Mouse (Mus musculus) liver, embryonic 14.5 days (tissue): ENCODE measurements at regions not wholly inside any gene's neighbourhood (a gene's known extent, or its start where the extent isn't known, plus 50 kb on each side); places are given as distances from the start of the nearest gene placed in this dataset.

Experiments used
- ATAC-seq: fragments of 200-750 bp; cut with Nextera tagmentation; 2 replicates; pipeline ENCODE4 v1.8.0; 2017; ENCODE audit warnings: moderate number of reproducible peaks, mild to moderate bottlenecking, moderate library complexity; ENCODE audit not compliant: insufficient read depth
- DNase-seq, 3 experiments: peaks; one replicate each; pipeline ENCODE4 v3.0.0-alpha.2; 2012 to 2013; ENCODE audit warnings: low read depth in 3 of 3, low spot score in 3 of 3
- H3K27ac ChIP-seq: fragments of 300-500 bp; sonication (generic); 2 replicates; pipeline ENCODE4 v1.5.1; 2014; ENCODE audit warnings: moderate library complexity, mild to moderate bottlenecking, control low read depth, inconsistent platforms
- H3K27me3 ChIP-seq: fragments of 300-500 bp; sonication (generic); 2 replicates; pipeline ENCODE4 v1.6.1; 2014; ENCODE audit warnings: mild to moderate bottlenecking, low read length, moderate library complexity; ENCODE audit not compliant: control insufficient read depth, insufficient read depth
- H3K36me3 ChIP-seq: fragments of 300-500 bp; sonication (generic); replicated peaks from 2 replicates; pipeline ENCODE4 v1.6.1; 2014; ENCODE audit warnings: low read depth; ENCODE audit not compliant: control insufficient read depth, insufficient read depth
- H3K4me1 ChIP-seq, 2 experiments: fragments of 200-500 bp in 1 of 2; fragments of 300-500 bp in 1 of 2; sonication (generic) in 1 of 2; replicated peaks; 2 replicates each; pipeline ENCODE4 v1.6.1; 2012 to 2014; ENCODE audit warnings: antibody characterized with exemption in 1 of 2, inconsistent platforms in 1 of 2, low read length in 1 of 2; ENCODE audit not compliant: control insufficient read depth in 2 of 2, insufficient read depth in 2 of 2
- H3K4me2 ChIP-seq: fragments of 300-500 bp; sonication (generic); 2 replicates; pipeline ENCODE4 v1.6.1; 2014; ENCODE audit warnings: low read depth, mild to moderate bottlenecking, control low read depth, moderate library complexity
- H3K4me3 ChIP-seq, 2 experiments: fragments of 200-500 bp in 1 of 2; fragments of 300-500 bp in 1 of 2; sonication (generic) in 1 of 2; 2 replicates each; pipeline ENCODE4 v1.5.1; 2012 to 2014; ENCODE audit warnings: low read depth in 2 of 2, low read length in 2 of 2, mild to moderate bottlenecking in 2 of 2, control low read depth in 1 of 2, inconsistent platforms in 1 of 2, moderate library complexity in 1 of 2; ENCODE audit not compliant: insufficient read depth in 1 of 2
- H3K9ac ChIP-seq: fragments of 300-500 bp; sonication (generic); replicated peaks from 2 replicates; pipeline ENCODE4 v1.6.1; 2014; ENCODE audit warnings: mild to moderate bottlenecking, control low read depth, moderate library complexity
- H3K9me3 ChIP-seq: fragments of 300-500 bp; sonication (generic); 2 replicates; pipeline ENCODE4 v1.6.1; 2016; ENCODE audit warnings: low read length, mixed read lengths; ENCODE audit not compliant: control insufficient read depth
- CTCF ChIP-seq: IDR thresholded peaks from 2 replicates; pipeline ENCODE4 v1.5.1; 2016; ENCODE audit warnings: antibody characterized with exemption, low read depth, control low read depth
- EP300 ChIP-seq: IDR thresholded peaks from 2 replicates; pipeline ENCODE4 v1.6.1; 2016; ENCODE audit warnings: antibody characterized with exemption, low read depth
- WGBS: fragments of 180-500 bp; shearing (Covaris S2); extraction: QIAGEN DNeasy Blood & Tissue Kit; methylation state at CpG from one replicate; pipeline ENCODE4 v1.1.7; 2014; ENCODE audit not compliant: insufficient replicate concordance; 5-methylcytosine and 5-hydroxymethylcytosine counted together

DNA sequence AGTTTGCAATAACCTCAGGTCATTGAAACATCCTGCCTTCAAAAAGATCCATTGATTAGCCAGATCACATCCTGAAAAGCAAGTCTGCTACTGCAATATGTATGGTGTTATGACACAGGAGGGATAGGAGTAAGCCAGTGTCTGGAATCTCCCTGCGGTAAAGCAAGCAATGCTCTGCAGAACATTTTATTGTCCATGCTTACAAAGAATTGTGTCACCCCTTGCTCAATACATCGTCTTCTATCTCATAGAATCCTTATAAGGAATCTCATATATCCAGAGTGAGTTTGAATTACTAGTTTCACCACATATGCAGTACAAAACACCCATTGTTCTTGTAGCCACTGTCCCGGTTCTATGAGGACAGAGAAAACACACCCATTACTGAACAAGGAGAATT lies 162.1 kb upstream of the Usp25 start:
- DNase-seq: no peak
- Histone ChIP-seq H3K4me1 (no peaks in the 10 kb centered on the region), H3K4me2 (no peak overlapping the region), H3K27ac (no peak overlapping the region), H3K4me3 (no peak overlapping the region), H3K36me3 (no peaks in the 10 kb centered on the region), H3K9ac (no peak overlapping the region), H3K9me3 (no peaks in the 10 kb centered on the region), H3K27me3 (no peaks in the 10 kb centered on the region)
- ATAC-seq: no peak
- no peak for TF ChIP-seq CTCF
- TF ChIP-seq EP300: no peak
- WGBS: 55% methylated on average over 3 of the region's 3 CpGs

- no peak overlapping the region for H3K27ac ChIP-seq
- no peak overlapping the region for H3K4me2 ChIP-seq
- H3K27me3 ChIP-seq: no peaks in the 10 kb centered on the region
- no peak overlapping the region for H3K4me3 ChIP-seq
- H3K9ac ChIP-seq: no peak overlapping the region
- ATAC-seq (no peak), DNase-seq (no peak)
- 61% methylated on average over 4 of the region's 4 CpGs for WGBS
- H3K9me3 ChIP-seq: no peaks in the 10 kb centered on the region
- H3K4me1 ChIP-seq: no peaks in the 10 kb centered on the region
- H3K36me3 ChIP-seq: no peaks in the 10 kb centered on the region
- TF ChIP-seq CTCF: no peak
- TF ChIP-seq EP300: no peak
These were observed 176.1 kb upstream of the Usp25 start for GRCm38 (mm10) chr16:76837450-76837849.

DNA sequence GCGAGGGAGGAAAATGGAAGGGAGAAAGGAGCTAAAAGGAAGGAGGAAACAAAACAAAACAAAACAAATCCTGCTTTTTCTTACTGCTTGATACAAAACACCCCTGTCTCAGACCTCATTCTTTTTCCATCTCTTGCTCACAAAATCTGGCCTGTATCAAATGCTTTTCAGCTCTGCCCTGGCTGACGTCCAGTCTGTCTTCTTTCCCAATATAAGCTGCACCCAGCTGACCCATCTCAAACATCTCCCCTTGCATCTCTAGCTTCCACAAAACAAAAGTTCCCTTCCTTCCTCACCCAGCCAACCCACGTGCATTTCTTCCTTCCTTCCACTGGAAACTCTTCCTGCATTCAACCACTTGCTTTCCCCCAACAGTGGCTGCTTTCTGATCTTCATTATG lies 183.1 kb upstream of the Usp25 start:
- DNase-seq (no peak), ATAC-seq (no peak)
- no peak for TF ChIP-seq EP300
- no peak for TF ChIP-seq CTCF
- Histone ChIP-seq H3K4me1 (no peaks in the 10 kb centered on the region), H3K4me3 (no peak overlapping the region), H3K36me3 (no peaks in the 10 kb centered on the region), H3K4me2 (no peak overlapping the region), H3K9ac (no peak overlapping the region), H3K27me3 (no peaks in the 10 kb centered on the region), H3K27ac (no peak overlapping the region), H3K9me3 (no peaks in the 10 kb centered on the region)
- 36% methylated on average over 3 of the region's 3 CpGs for WGBS

- H3K9ac ChIP-seq: no peak overlapping the region
- DNase-seq: no peak
- H3K27me3 ChIP-seq: no peaks in the 10 kb centered on the region
- TF ChIP-seq CTCF (no peak), EP300 (no peak)
- H3K4me3 ChIP-seq: no peak overlapping the region
- no peak for ATAC-seq
- no peaks in the 10 kb centered on the region for H3K4me1 ChIP-seq
- WGBS: 64% methylated on average over 7 of the region's 7 CpGs
- H3K27ac ChIP-seq: no peak overlapping the region
- H3K4me2 ChIP-seq: no peak overlapping the region
- no peaks in the 10 kb centered on the region for H3K9me3 ChIP-seq
- H3K36me3 ChIP-seq: no peaks in the 10 kb centered on the region
These were observed 185.6 kb upstream of the Usp25 start for GRCm38 (mm10) chr16:76827674-76828441.

DNA sequence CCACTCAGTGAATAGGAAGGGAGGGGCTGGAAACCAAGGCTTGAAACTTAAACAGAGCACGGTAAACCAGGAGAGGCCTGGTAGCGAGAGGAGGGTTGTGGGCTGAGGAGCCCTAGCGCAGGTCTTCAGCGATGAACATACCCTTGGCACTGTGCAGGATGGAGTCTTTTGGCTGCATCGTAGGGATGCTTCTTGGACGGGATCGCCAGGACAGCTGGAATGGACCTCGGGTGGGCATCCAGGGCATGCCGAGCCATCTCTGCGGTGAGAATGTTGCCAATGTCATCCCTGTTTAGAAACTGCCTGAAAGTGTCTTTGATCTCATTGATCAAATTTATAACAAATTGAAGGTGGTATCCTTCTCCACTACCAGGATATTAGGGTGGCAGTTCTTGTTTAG lies 192.2 kb upstream of the Usp25 start:
- Histone ChIP-seq H3K4me2 (no peak overlapping the region), H3K4me1 (no peaks in the 10 kb centered on the region), H3K9ac (no peak overlapping the region), H3K4me3 (no peak overlapping the region), H3K27ac (no peak overlapping the region), H3K27me3 (no peaks in the 10 kb centered on the region), H3K36me3 (no peaks in the 10 kb centered on the region), H3K9me3 (no peaks in the 10 kb centered on the region)
- 76% methylated on average over 10 of the region's 10 CpGs for WGBS
- no peak for TF ChIP-seq CTCF
- TF ChIP-seq EP300: no peak
- ATAC-seq (no peak), DNase-seq (no peak)
